Mouse (Mus musculus): ENCODE data around the gene Ccdc51. TPM values are rescaled to one million over a fixed set of nuclear protein-coding genes. Genes with fewer than 3 reads are reported as not detected.
A peak's percentile ranks its signal among the peaks of the same experiment; 100 is the strongest.

Gene Ccdc51
- polyA plus RNA-seq, 1 experiment from 2014 or later = 12.9 TPM

DNA sequence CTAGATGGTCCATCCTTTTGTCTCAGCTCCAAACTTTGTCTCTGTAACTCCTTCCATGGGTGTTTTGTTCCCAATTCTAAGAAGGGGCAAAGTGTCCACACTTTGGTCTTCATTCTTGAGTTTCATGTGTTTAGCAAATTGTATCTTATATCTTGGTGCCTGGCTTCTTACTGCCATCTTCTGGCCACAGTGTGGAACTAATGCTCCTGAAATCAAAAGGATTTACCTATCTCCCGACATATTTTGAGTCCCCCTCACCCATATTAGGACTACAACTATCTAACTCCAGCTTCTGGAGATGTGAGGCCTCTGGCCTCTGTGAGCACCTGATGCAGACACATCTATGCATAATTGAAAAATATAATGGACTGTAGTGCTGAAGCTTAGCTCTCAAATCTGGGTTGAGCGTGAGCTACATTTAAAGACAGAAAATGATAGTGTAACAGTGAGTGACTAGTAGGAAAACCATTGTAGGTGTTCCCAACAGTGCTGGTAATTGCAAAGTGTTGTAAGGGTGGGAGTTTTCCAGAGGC, 40.3 kb downstream of the Ccdc51 start:
- Histone ChIP-seq H3K9me3 (replicated peaks; ENCODE audit: low read length) (no peaks in the 10 kb centered on the region), H3K36me3 (ENCODE audit: insufficient read depth, low read length) (peaks cover 14% of the 10 kb centered on the region; the same call in 1 of the 2 replicates), H3K4me2 (ENCODE audit: low read length) (no peak overlapping the region), H3K4me3 (replicated peaks; ENCODE audit: low read depth, low read length) (no peak overlapping the region), H3K27ac (no peak overlapping the region), H3K4me1 (replicated peaks; ENCODE audit: insufficient read depth, low read length) (no peaks in the 10 kb centered on the region), H3K27me3 (ENCODE audit: insufficient read depth, low read length) (no peaks in the 10 kb centered on the region), H3K9ac (ENCODE audit: low read depth, low read length) (no peak overlapping the region)
- TF ChIP-seq CTCF (IDR thresholded peaks at IDR 0.05; ENCODE audit: low read depth) = peak; percentile 81
- ATAC-seq (replicated peaks; ENCODE audit: low FRiP score, low read depth) (no peak), DNase-seq (ENCODE audit: low spot score) (peak; percentile 77)
- WGBS = 44% methylated on average over 2 of the region's 2 CpGs

DNA sequence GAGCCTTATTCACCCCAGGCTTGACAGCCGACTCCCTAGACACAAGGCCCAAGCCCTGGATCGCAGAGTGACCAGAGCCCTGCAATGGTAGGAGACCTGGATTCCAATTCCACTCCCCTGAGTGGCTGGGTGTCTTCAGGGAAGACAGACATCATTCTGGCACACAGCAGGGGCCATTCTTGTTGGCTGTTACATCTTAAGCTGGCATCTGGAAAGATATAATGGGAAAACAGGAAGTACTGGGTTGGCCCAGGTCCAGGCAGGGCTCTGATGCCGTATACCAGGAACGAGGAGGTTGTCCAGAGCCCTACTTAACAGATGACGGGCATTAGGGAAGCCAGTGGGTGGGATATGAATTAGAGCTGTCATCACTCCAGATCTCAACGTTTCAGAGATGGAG, 41.0 kb downstream of the Ccdc51 start:
- WGBS = 44% methylated on average over 6 of the region's 6 CpGs
- Histone ChIP-seq H3K27ac (no peak overlapping the region), H3K36me3 (ENCODE audit: insufficient read depth, low read length) (peaks cover 14% of the 10 kb centered on the region; the same call in 1 of the 2 replicates), H3K4me2 (ENCODE audit: low read length) (no peak overlapping the region), H3K4me1 (replicated peaks; ENCODE audit: insufficient read depth, low read length) (no peaks in the 10 kb centered on the region), H3K27me3 (ENCODE audit: insufficient read depth, low read length) (no peaks in the 10 kb centered on the region), H3K4me3 (replicated peaks; ENCODE audit: low read depth, low read length) (no peak overlapping the region), H3K9ac (ENCODE audit: low read depth, low read length) (no peak overlapping the region), H3K9me3 (replicated peaks; ENCODE audit: low read length) (no peaks in the 10 kb centered on the region)
- no peak for TF ChIP-seq CTCF (IDR thresholded peaks at IDR 0.05; ENCODE audit: low read depth)
- DNase-seq (ENCODE audit: low spot score) = no peak
- peak; percentile 22 for ATAC-seq (replicated peaks; ENCODE audit: low FRiP score, low read depth)

- no peak for DNase-seq (ENCODE audit: low spot score)
- no peak for TF ChIP-seq CTCF (IDR thresholded peaks at IDR 0.05; ENCODE audit: low read depth)
- Histone ChIP-seq H3K27ac (no peak overlapping the region), H3K4me2 (ENCODE audit: low read length) (no peak overlapping the region), H3K4me3 (replicated peaks; ENCODE audit: low read depth, low read length) (no peak overlapping the region), H3K27me3 (ENCODE audit: insufficient read depth, low read length) (no peaks in the 10 kb centered on the region), H3K4me1 (replicated peaks; ENCODE audit: insufficient read depth, low read length) (no peaks in the 10 kb centered on the region), H3K9ac (ENCODE audit: low read depth, low read length) (no peak overlapping the region), H3K9me3 (replicated peaks; ENCODE audit: low read length) (no peaks in the 10 kb centered on the region), H3K36me3 (ENCODE audit: insufficient read depth, low read length) (peaks cover 6% of the 10 kb centered on the region; the same call in 1 of the 2 replicates)
- no peak for ATAC-seq (replicated peaks; ENCODE audit: low FRiP score, low read depth)
- WGBS = 90% methylated on average over 3 of the region's 3 CpGs
Observed at GRCm38 (mm10) chr9:109124164-109124563, 41.9 kb downstream of the Ccdc51 start.

- no peak overlapping the region for H3K4me3 ChIP-seq (replicated peaks; ENCODE audit: low read depth, low read length)
- ATAC-seq (replicated peaks; ENCODE audit: low FRiP score, low read depth) (no peak), DNase-seq (ENCODE audit: low spot score) (no peak)
- no peak overlapping the region for H3K9ac ChIP-seq (ENCODE audit: low read depth, low read length)
- no peak overlapping the region for H3K4me2 ChIP-seq (ENCODE audit: low read length)
- WGBS = 72% methylated on average over 2 of the region's 2 CpGs
- TF ChIP-seq CTCF (IDR thresholded peaks at IDR 0.05; ENCODE audit: low read depth) = no peak
- H3K27me3 ChIP-seq (ENCODE audit: insufficient read depth, low read length) = no peaks in the 10 kb centered on the region
- no peaks in the 10 kb centered on the region for H3K36me3 ChIP-seq (ENCODE audit: insufficient read depth, low read length)
- H3K4me1 ChIP-seq (replicated peaks; ENCODE audit: insufficient read depth, low read length) = no peaks in the 10 kb centered on the region
- no peak overlapping the region for H3K27ac ChIP-seq
- no peaks in the 10 kb centered on the region for H3K9me3 ChIP-seq (replicated peaks; ENCODE audit: low read length)
Observed at GRCm38 (mm10) chr9:109125043-109125442, 42.8 kb downstream of the Ccdc51 start.

DNA sequence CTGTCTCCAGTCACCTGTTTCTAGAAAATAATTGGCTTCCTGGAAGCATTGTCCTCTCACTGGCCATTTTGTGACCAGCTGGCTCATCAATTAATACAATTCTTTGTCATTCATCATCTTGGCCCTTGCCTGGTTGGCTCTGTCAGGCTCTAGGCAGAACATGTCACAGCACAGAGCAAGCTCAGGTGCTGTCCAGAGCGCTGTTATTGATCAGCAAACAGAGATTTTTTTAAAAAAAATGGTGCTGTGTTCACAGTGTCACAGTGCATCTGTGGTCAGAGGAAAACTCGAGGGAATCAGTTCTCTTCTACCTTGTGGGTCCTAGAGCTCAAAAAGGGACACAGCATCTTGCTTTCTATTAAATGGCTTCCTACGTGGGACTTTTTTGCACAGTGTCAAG, 43.2 kb downstream of the Ccdc51 start:
- Histone ChIP-seq H3K27ac (no peak overlapping the region), H3K9me3 (replicated peaks; ENCODE audit: low read length) (no peaks in the 10 kb centered on the region), H3K36me3 (ENCODE audit: insufficient read depth, low read length) (no peaks in the 10 kb centered on the region), H3K9ac (ENCODE audit: low read depth, low read length) (no peak overlapping the region), H3K4me3 (replicated peaks; ENCODE audit: low read depth, low read length) (no peak overlapping the region), H3K4me1 (replicated peaks; ENCODE audit: insufficient read depth, low read length) (no peaks in the 10 kb centered on the region), H3K4me2 (ENCODE audit: low read length) (no peak overlapping the region), H3K27me3 (ENCODE audit: insufficient read depth, low read length) (no peaks in the 10 kb centered on the region)
- TF ChIP-seq CTCF (IDR thresholded peaks at IDR 0.05; ENCODE audit: low read depth) = no peak
- DNase-seq (ENCODE audit: low spot score) (no peak), ATAC-seq (replicated peaks; ENCODE audit: low FRiP score, low read depth) (no peak)
- WGBS = 72% methylated on average over 3 of the region's 3 CpGs

DNA sequence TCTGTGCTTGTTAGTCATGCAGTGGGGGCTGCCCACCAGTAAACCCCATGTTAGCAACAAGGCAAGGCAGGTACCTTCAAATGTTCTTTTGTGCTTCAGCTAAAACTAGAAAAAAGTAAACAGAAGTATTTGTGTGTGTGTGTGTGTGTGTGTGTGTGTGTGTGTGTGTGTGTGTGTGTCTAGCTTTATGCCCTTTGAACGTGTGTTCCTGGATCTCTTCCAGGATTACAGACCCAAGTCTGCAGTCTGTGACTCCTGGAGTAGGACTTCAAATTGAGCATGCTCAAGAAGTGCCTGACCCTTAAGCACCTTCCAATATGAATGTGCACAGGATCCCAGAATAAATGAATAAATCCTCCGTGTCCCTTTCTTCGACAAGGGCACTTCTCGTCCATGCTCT, 44.8 kb downstream of the Ccdc51 start:
- Histone ChIP-seq H3K36me3 (ENCODE audit: insufficient read depth, low read length) (no peaks in the 10 kb centered on the region), H3K9me3 (replicated peaks; ENCODE audit: low read length) (no peaks in the 10 kb centered on the region), H3K4me3 (replicated peaks; ENCODE audit: low read depth, low read length) (no peak overlapping the region), H3K4me1 (replicated peaks; ENCODE audit: insufficient read depth, low read length) (no peaks in the 10 kb centered on the region), H3K27ac (no peak overlapping the region), H3K27me3 (ENCODE audit: insufficient read depth, low read length) (no peaks in the 10 kb centered on the region), H3K4me2 (ENCODE audit: low read length) (no peak overlapping the region), H3K9ac (ENCODE audit: low read depth, low read length) (no peak overlapping the region)
- ATAC-seq (replicated peaks; ENCODE audit: low FRiP score, low read depth) = no peak
- no peak for TF ChIP-seq CTCF (IDR thresholded peaks at IDR 0.05; ENCODE audit: low read depth)
- DNase-seq (ENCODE audit: low spot score) = no peak
- WGBS = 80% methylated on average over 4 of the region's 4 CpGs

DNA sequence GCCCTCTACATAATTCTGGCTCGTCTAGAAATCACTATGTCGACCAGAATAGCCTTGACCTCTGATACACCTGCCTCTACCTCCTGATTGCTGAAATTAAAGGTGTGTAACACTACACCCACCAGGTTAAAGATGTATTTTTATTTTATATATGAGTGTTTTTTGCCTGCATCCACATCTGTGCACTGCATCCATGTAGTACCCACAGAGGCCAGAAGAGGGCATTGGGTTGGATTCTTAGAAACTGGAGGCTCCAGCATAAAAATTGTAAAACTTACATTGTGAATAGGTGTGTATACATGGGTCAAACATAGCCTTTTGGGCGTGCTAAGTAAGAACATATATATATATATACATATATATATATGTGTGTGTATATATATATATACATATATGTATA, 45.9 kb downstream of the Ccdc51 start:
- Histone ChIP-seq H3K4me2 (ENCODE audit: low read length) (no peak overlapping the region), H3K9ac (ENCODE audit: low read depth, low read length) (no peak overlapping the region), H3K4me1 (replicated peaks; ENCODE audit: insufficient read depth, low read length) (no peaks in the 10 kb centered on the region), H3K36me3 (ENCODE audit: insufficient read depth, low read length) (no peaks in the 10 kb centered on the region), H3K4me3 (replicated peaks; ENCODE audit: low read depth, low read length) (no peak overlapping the region), H3K27me3 (ENCODE audit: insufficient read depth, low read length) (no peaks in the 10 kb centered on the region), H3K9me3 (replicated peaks; ENCODE audit: low read length) (no peaks in the 10 kb centered on the region), H3K27ac (no peak overlapping the region)
- TF ChIP-seq CTCF (IDR thresholded peaks at IDR 0.05; ENCODE audit: low read depth) = peak; percentile 68
- ATAC-seq (replicated peaks; ENCODE audit: low FRiP score, low read depth) (no peak), DNase-seq (ENCODE audit: low spot score) (peak; percentile 41)
- 55% methylated on average over 3 of the region's 3 CpGs for WGBS

Measured in kidney, postnatal 0 days (tissue).